Mouse (Mus musculus) adrenal gland, adult 2 months (tissue): ENCODE results near the gene C1qtnf9. TPM values are rescaled to one million over a fixed set of nuclear protein-coding genes. Genes with fewer than 3 reads are reported as not detected.

ENCODE experiments used
- DNase-seq: peaks from one replicate; pipeline ENCODE4 v3.0.0; 2021
- polyA plus RNA-seq: library from polyadenylated mRNA; depleted of rRNA; stranded (reverse); fragments of >200 nt; gene quantifications from 2 replicates; pipeline ENCODE4 v1.2.3, GENCODE M21; 2012
- total RNA-seq, 2 experiments: library from RNA; stranded (reverse); gene quantifications; 2 replicates each; pipeline ENCODE4 v1.2.3; 2021

Gene C1qtnf9
- total and polyA plus RNA-seq, 3 experiments = 1.4 to 7.1 (median 3.7) TPM

- DNase-seq = no peak
Measured at GRCm38 (mm10) chr14:60751581-60751980, 16.4 kb upstream of the C1qtnf9 start.

- DNase-seq = peak; percentile 85
Measured at GRCm38 (mm10) chr14:60752892-60753800, 14.8 kb upstream of the C1qtnf9 start.

- no peak for DNase-seq
Measured at GRCm38 (mm10) chr14:60753801-60754126, 14.2 kb upstream of the C1qtnf9 start.

- no peak for DNase-seq
Measured at GRCm38 (mm10) chr14:60754656-60755055, 13.3 kb upstream of the C1qtnf9 start.

- no peak for DNase-seq
Measured at GRCm38 (mm10) chr14:60756271-60756670, 11.7 kb upstream of the C1qtnf9 start.

GRCm38 (mm10) chr14:60757265-60757664 lies 10.7 kb upstream of the C1qtnf9 start:
- DNase-seq = no peak

- DNase-seq = no peak
Measured at GRCm38 (mm10) chr14:60757722-60758121, 10.2 kb upstream of the C1qtnf9 start.

GRCm38 (mm10) chr14:60759097-60759496 lies 8.8 kb upstream of the C1qtnf9 start:
- no peak for DNase-seq

- DNase-seq = no peak
Measured at GRCm38 (mm10) chr14:60761801-60762200, 6.1 kb upstream of the C1qtnf9 start.

GRCm38 (mm10) chr14:60762754-60763153 lies 5.2 kb upstream of the C1qtnf9 start:
- DNase-seq = no peak

- no peak for DNase-seq
Measured at GRCm38 (mm10) chr14:60763746-60764145, 4.2 kb upstream of the C1qtnf9 start.

GRCm38 (mm10) chr14:60764526-60764925 lies 3.4 kb upstream of the C1qtnf9 start:
- DNase-seq = no peak

- peak; percentile 54 for DNase-seq
Measured at GRCm38 (mm10) chr14:60765025-60765424, 2.9 kb upstream of the C1qtnf9 start.

- DNase-seq = peak; percentile 67
Measured at GRCm38 (mm10) chr14:60769340-60769739, 1.4 kb downstream of the C1qtnf9 start.

- DNase-seq = no peak
Measured at GRCm38 (mm10) chr14:60770594-60770993, 2.7 kb downstream of the C1qtnf9 start.

GRCm38 (mm10) chr14:60771057-60771456 lies 3.1 kb downstream of the C1qtnf9 start:
- DNase-seq = peak; percentile 63

GRCm38 (mm10) chr14:60773476-60773875 lies 5.5 kb downstream of the C1qtnf9 start:
- DNase-seq = no peak

- DNase-seq = no peak
Measured at GRCm38 (mm10) chr14:60776521-60776920, 8.6 kb downstream of the C1qtnf9 start.

GRCm38 (mm10) chr14:60777485-60777919 lies 9.6 kb downstream of the C1qtnf9 start:
- DNase-seq = no peak

GRCm38 (mm10) chr14:60779198-60779597 lies 11.3 kb downstream of the C1qtnf9 start:
- no peak for DNase-seq

- no peak for DNase-seq
Measured at GRCm38 (mm10) chr14:60782121-60782656, 14.3 kb downstream of the C1qtnf9 start.

- DNase-seq = no peak
Measured at GRCm38 (mm10) chr14:60783196-60783595, 15.3 kb downstream of the C1qtnf9 start.
